Mouse (Mus musculus) lung, embryonic 16.5 days (tissue): ENCODE measurements around the gene Bex4. TPM values are rescaled to one million over a fixed set of nuclear protein-coding genes. Genes with fewer than 3 reads are reported as not detected.
"Not testable (repeated sequence)": the region's sequence is repeated elsewhere in the genome, so short reads cannot be mapped to it uniquely, and the experiment has no call there.

Source experiments
- ATAC-seq: fragments of 200-750 bp; cut with Nextera tagmentation; 2 replicates; pipeline ENCODE4 v1.8.0; 2017; ENCODE audit warnings: low read depth, mild to moderate bottlenecking, moderate library complexity
- H3K27ac ChIP-seq: fragments of 300-500 bp; sonication (generic); 2 replicates; pipeline ENCODE4 v1.5.1; 2014; ENCODE audit warnings: mild to moderate bottlenecking, control low read depth, low read length
- H3K27me3 ChIP-seq: fragments of 300-500 bp; sonication (generic); 2 replicates; pipeline ENCODE4 v1.6.1; 2014; ENCODE audit warnings: low read depth, low read length, mixed read lengths; ENCODE audit not compliant: control insufficient read depth, insufficient read depth
- H3K36me3 ChIP-seq: fragments of 300-500 bp; sonication (generic); 2 replicates; pipeline ENCODE4 v1.6.1; 2014; ENCODE audit warnings: low read length; ENCODE audit not compliant: control insufficient read depth, insufficient read depth
- H3K4me1 ChIP-seq: fragments of 300-500 bp; sonication (generic); replicated peaks from 2 replicates; pipeline ENCODE4 v1.6.1; 2014; ENCODE audit warnings: low read length, mixed read lengths; ENCODE audit not compliant: control insufficient read depth, insufficient read depth
- H3K4me2 ChIP-seq: fragments of 300-500 bp; sonication (generic); 2 replicates; pipeline ENCODE4 v1.6.1; 2014; ENCODE audit warnings: low read depth, low read length, control low read depth
- H3K4me3 ChIP-seq: fragments of 300-500 bp; sonication (generic); 2 replicates; pipeline ENCODE4 v1.5.1; 2014; ENCODE audit warnings: mild to moderate bottlenecking, low read length, control low read depth
- H3K9ac ChIP-seq: fragments of 300-500 bp; sonication (generic); 2 replicates; pipeline ENCODE4 v1.6.1; 2014; ENCODE audit warnings: low read length, control low read depth
- H3K9me3 ChIP-seq: fragments of 300-500 bp; sonication (generic); 2 replicates; pipeline ENCODE4 v1.6.1; 2016; ENCODE audit warnings: low read length; ENCODE audit not compliant: control insufficient read depth
- WGBS: fragments of 180-500 bp; shearing (Covaris S2); extraction: QIAGEN DNeasy Blood & Tissue Kit; methylation state at CpG from one replicate; pipeline ENCODE4 v1.1.7; 2014; 5-methylcytosine and 5-hydroxymethylcytosine counted together
- polyA plus RNA-seq: library from polyadenylated mRNA; unstranded; fragments of >200 nt; fragmentation: Nextera tagmentation; extraction: Ambion mirVana; gene quantifications from 2 replicates; pipeline ENCODE4 v1.2.1, GENCODE M21; 2015

Bex4 gene
- polyA plus RNA-seq, result 165 and 173 TPM in 2 replicates

- H3K27me3 ChIP-seq, result not testable (repeated sequence)
Measured at GRCm38 (mm10) chrX:136138827-136139639, at the start of gene Bex4. Gene Bex4 (plus strand): TSS chrX:136138996.

GRCm38 (mm10) chrX:136092497-136093279, 46.1 kb upstream of the Bex4 start:
- H3K27ac ChIP-seq, result no peak overlapping the region
- no peaks in the 10 kb centered on the region for H3K36me3 ChIP-seq
- 9% methylated on average over 2 of the region's 2 CpGs for WGBS
- no peaks in the 10 kb centered on the region for H3K27me3 ChIP-seq
- H3K9me3 ChIP-seq, result no peaks in the 10 kb centered on the region
- no peaks in the 10 kb centered on the region for H3K4me1 ChIP-seq
- no peak for ATAC-seq
- H3K4me2 ChIP-seq, result no peak overlapping the region
- no peak overlapping the region for H3K4me3 ChIP-seq
- no peak overlapping the region for H3K9ac ChIP-seq

More at GRCm38 (mm10) chrX:136138827-136139639, at the start of gene Bex4:
- WGBS, result 40% methylated on average over 1 of the region's 64 CpGs
- H3K9me3 ChIP-seq, H3K27ac ChIP-seq, H3K36me3 ChIP-seq, H3K4me1 ChIP-seq: not testable (repeated sequence)
- peak; percentile 87 for ATAC-seq
- peak within 1 kb of the TSS; percentile 42 for H3K4me3 ChIP-seq
- 0 out of 2 replicates have a peak within 1 kb of the TSS, but pooled peaks have one; percentile 4 for H3K9ac ChIP-seq
- H3K4me2 ChIP-seq, result peak within 1 kb of the TSS; percentile 45

- 52% methylated on average over 2 of the region's 2 CpGs for WGBS
Measured at GRCm38 (mm10) chrX:136094421-136094820, 44.4 kb upstream of the Bex4 start.

GRCm38 (mm10) chrX:136104046-136104723, 34.6 kb upstream of the Bex4 start:
- no peaks in the 10 kb centered on the region for H3K27me3 ChIP-seq
- H3K9ac ChIP-seq, result no peak overlapping the region
- WGBS, result 65% methylated on average over 4 of the region's 4 CpGs
- H3K36me3 ChIP-seq, result no peaks in the 10 kb centered on the region
- ATAC-seq, result no peak
- no peaks in the 10 kb centered on the region for H3K9me3 ChIP-seq
- H3K4me3 ChIP-seq, result no peak overlapping the region
- no peaks in the 10 kb centered on the region for H3K4me1 ChIP-seq
- H3K4me2 ChIP-seq, result no peak overlapping the region
- H3K27ac ChIP-seq, result no peak overlapping the region

More at GRCm38 (mm10) chrX:136094421-136094820, 44.4 kb upstream of the Bex4 start:
- no peak overlapping the region for H3K4me3 ChIP-seq
- no peaks in the 10 kb centered on the region for H3K36me3 ChIP-seq
- no peaks in the 10 kb centered on the region for H3K4me1 ChIP-seq
- no peak for ATAC-seq
- no peaks in the 10 kb centered on the region for H3K27me3 ChIP-seq
- no peaks in the 10 kb centered on the region for H3K9me3 ChIP-seq
- no peak overlapping the region for H3K9ac ChIP-seq
- H3K27ac ChIP-seq, result no peak overlapping the region
- no peak overlapping the region for H3K4me2 ChIP-seq

GRCm38 (mm10) chrX:136104724-136105088, 34.1 kb upstream of the Bex4 start:
- 49% methylated on average over 3 of the region's 3 CpGs for WGBS
- H3K4me1 ChIP-seq, result no peaks in the 10 kb centered on the region
- no peak overlapping the region for H3K27ac ChIP-seq
- ATAC-seq, result no peak
- H3K27me3 ChIP-seq, result no peaks in the 10 kb centered on the region
- H3K4me2 ChIP-seq, result no peak overlapping the region
- no peak overlapping the region for H3K9ac ChIP-seq
- H3K9me3 ChIP-seq, result no peaks in the 10 kb centered on the region
- no peaks in the 10 kb centered on the region for H3K36me3 ChIP-seq
- no peak overlapping the region for H3K4me3 ChIP-seq

- no peaks in the 10 kb centered on the region for H3K9me3 ChIP-seq
- H3K4me2 ChIP-seq, result no peak overlapping the region
- H3K4me3 ChIP-seq, result no peak overlapping the region
- no peak overlapping the region for H3K27ac ChIP-seq
- H3K4me1 ChIP-seq, result no peaks in the 10 kb centered on the region
- WGBS, result 38% methylated on average over 6 of the region's 6 CpGs
- H3K9ac ChIP-seq, result no peak overlapping the region
- no peak for ATAC-seq
- no peaks in the 10 kb centered on the region for H3K27me3 ChIP-seq
- no peaks in the 10 kb centered on the region for H3K36me3 ChIP-seq
Measured at GRCm38 (mm10) chrX:136107942-136108341, 30.9 kb upstream of the Bex4 start.

GRCm38 (mm10) chrX:136115015-136115414, 23.8 kb upstream of the Bex4 start:
- H3K4me1 ChIP-seq, result no peaks in the 10 kb centered on the region
- H3K4me2 ChIP-seq, result peak overlapping the region; percentile 64; the same call in 1 of the 2 replicates
- H3K9ac ChIP-seq, result no peak overlapping the region
- no peak overlapping the region for H3K4me3 ChIP-seq
- H3K27ac ChIP-seq, result no peak overlapping the region
- H3K36me3 ChIP-seq, result no peaks in the 10 kb centered on the region
- WGBS, result 14% methylated on average over 4 of the region's 4 CpGs
- ATAC-seq, result no peak
- no peaks in the 10 kb centered on the region for H3K27me3 ChIP-seq
- no peaks in the 10 kb centered on the region for H3K9me3 ChIP-seq

- WGBS, result 21% methylated on average over 23 of the region's 23 CpGs
- H3K4me2 ChIP-seq, result peak overlapping the region; percentile 64
- peak; percentile 90 for ATAC-seq
- H3K4me3 ChIP-seq, result peak overlapping the region; percentile 44
- H3K9ac ChIP-seq, result peak overlapping the region; percentile 50; the same call in 1 of the 2 replicates
- H3K27me3 ChIP-seq, result no peaks in the 10 kb centered on the region
- no peak overlapping the region for H3K27ac ChIP-seq
- no peaks in the 10 kb centered on the region for H3K36me3 ChIP-seq
- H3K9me3 ChIP-seq, result no peaks in the 10 kb centered on the region
- H3K4me1 ChIP-seq, result no peaks in the 10 kb centered on the region
Measured at GRCm38 (mm10) chrX:136115419-136115961, 23.3 kb upstream of the Bex4 start.
